Mouse (Mus musculus) v-Abl transformed pro-B cells (cell line): ENCODE measurements at regions not wholly inside any gene's neighbourhood (a gene's known extent, or its start where the extent isn't known, plus 50 kb on each side); places are given as distances from the start of the nearest gene placed in this dataset.
"Not testable (repeated sequence)": the region's sequence is repeated elsewhere in the genome, so short reads cannot be mapped to it uniquely, and the experiment has no call there.

Experiments used
- in situ Hi-C, 2 experiments: fragments of 400-800 bp; cut with MboI; formaldehyde crosslinking; loops; one replicate each; pipeline ENCODE4 v1.15.1; 2025; ENCODE audit not compliant: unreplicated experiment in 2 of 2

DNA sequence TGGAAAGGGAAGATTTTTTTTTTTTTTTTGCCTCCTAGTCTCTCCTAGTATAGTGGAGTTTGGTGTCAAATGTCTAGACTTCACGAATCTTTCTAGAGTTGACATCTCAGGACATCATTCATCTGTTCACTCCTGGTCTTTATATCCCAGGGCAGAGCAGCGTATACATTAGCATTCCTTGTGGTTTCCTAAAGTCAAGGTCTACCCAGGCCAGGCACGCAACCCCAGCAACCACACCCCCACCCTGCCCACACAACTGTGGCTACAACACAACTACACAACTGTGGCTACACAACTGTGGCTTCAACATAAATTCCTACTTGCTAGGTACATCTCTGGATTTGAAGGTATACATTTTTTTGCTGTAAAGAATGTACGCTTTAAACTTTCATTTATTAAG, 122.2 kb downstream of the Ppp1r3a start:
- in situ Hi-C loops = no loop called here

GRCm38 (mm10) chr6:14631719-14632445, 123.2 kb downstream of the Ppp1r3a start:
- in situ Hi-C loops = no loop called here

DNA sequence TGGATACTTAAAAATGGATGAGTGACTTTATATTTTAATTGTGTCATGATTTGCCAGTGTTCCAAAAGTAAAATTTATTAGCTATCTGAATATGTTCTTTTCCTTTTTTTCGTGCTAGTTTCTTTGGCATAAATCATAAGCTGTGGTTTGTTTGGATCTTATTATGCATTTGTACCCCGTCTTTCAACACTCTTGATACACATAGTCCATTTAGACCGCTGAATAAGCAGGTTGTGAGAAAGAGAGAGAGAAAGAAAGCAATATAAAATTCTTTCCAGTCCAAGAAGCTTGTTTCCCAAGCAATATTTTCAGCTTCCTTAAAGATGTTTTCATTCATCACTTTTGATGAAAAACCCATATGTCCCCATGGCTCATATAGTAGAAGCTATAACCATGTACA, 138.4 kb downstream of the Ppp1r3a start:
- in situ Hi-C loops = no loop called here

DNA sequence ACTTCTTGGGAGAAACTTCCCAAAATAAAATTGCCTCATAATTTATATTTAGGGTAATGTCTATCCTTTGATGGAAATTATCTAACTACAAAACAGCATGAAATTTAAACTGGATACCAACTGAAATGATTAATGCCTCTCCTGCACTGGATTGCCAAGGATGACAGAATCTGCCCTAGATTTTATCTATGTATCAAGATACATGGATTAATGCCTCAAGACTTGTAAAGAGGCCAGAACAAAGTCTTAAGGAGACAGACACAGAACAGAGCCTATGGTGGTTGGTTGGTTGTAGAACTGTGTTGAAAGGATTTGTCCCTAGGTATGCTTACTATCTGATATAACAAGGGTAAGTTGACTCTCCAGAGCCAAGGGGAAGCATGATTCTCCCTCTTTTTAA, 147.0 kb downstream of the Ppp1r3a start:
- in situ Hi-C loops = no loop called here

GRCm38 (mm10) chr6:14600543-14601249, 154.4 kb downstream of the Ppp1r3a start:
- in situ Hi-C loops = no loop called here

DNA sequence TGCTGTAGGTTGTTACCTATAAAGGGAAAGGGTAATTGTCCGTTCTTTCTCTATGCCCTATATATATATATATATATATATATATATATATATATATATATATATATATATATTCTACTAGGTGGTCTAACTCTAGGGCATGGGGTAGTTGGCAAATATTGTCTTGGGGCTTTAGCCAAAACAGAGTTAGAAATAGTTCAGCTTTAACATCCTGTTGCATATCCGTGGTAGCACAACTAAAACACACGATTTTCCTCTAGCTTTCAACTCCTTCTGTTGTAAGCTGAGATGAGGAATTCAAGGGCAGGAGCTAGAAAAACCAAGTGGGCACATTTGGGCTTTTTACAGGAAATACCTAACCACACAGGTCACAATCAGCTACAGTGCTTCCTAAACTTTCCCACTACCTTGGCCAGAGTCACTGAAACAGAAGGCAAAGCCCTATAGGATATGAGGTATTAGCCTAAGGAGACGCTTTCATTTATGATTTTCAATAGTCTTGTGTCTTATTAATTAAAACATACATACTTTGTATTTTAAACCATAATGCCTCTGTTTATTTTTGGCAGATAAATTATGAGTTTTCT, 158.1 kb downstream of the Ppp1r3a start:
- in situ Hi-C loops = loop anchor here in 1 of 2 experiments (25.0 kb wide), 1 partner anchor 1615 kb away; no protein-coding TSS in a partner anchor

DNA sequence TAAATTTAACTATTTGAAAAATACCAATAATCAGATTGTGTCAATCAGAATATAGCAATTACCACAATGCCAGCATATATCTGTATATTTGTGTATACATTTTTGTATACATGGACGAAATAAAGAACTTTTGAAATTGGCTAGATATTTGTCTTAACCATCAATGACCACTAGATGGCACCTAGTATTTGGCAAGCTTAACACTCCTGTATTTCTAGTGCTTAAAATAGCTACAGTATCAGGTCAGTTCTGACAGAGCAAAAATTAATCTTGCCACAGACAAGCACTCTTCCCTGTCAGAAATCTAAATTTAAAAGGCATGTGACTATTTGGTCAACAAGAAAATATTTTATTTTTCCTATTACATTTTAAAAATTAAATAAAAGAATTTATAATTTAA, 169.2 kb downstream of the Ppp1r3a start:
- in situ Hi-C loops = loop anchor here in 1 of 2 experiments (25.0 kb wide), 1 partner anchor 1626 kb away; no protein-coding TSS in a partner anchor

GRCm38 (mm10) chr6:14583829-14584228, 171.2 kb downstream of the Ppp1r3a start:
- in situ Hi-C loops = loop anchor here in 1 of 2 experiments (25.0 kb wide), 1 partner anchor 1628 kb away; no protein-coding TSS in a partner anchor

GRCm38 (mm10) chr6:14574607-14575006, 180.5 kb downstream of the Ppp1r3a start:
- in situ Hi-C loops = loop anchor here in 1 of 2 experiments (25.0 kb wide), 1 partner anchor 1638 kb away; no protein-coding TSS in a partner anchor

DNA sequence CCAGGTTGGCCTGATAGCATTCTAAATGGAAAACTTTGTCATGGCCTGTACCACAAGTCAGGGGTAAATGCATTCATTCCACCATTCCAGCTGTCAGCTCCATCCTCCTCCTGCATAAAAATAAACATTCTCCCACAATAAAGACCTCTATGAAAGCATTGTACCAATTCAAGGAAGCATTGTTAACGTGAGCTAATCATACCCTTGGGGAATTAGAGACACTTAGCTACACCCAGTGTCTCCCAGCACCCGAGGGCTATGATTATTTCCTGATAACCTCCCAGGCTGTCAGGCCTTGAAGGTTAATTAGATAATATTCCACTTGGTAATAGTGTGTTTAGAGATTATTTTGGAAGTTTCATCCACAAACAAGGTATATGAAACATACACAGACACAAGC, 182.1 kb downstream of the Ppp1r3a start:
- in situ Hi-C loops = no loop called here

GRCm38 (mm10) chr6:14540333-14540732, 214.7 kb downstream of the Ppp1r3a start:
- in situ Hi-C loops = no loop called here

GRCm38 (mm10) chr6:14529096-14529495, 226.0 kb downstream of the Ppp1r3a start:
- in situ Hi-C loops = no loop called here

- in situ Hi-C loops = no loop called here
Measured at GRCm38 (mm10) chr6:14528564-14528963, 226.5 kb downstream of the Ppp1r3a start.

GRCm38 (mm10) chr6:14522742-14523141, 232.3 kb downstream of the Ppp1r3a start:
- in situ Hi-C loops = loop anchor here in 1 of 2 experiments (25.0 kb wide), 2 partner anchors 760 to 960 kb away; no protein-coding TSS in a partner anchor

DNA sequence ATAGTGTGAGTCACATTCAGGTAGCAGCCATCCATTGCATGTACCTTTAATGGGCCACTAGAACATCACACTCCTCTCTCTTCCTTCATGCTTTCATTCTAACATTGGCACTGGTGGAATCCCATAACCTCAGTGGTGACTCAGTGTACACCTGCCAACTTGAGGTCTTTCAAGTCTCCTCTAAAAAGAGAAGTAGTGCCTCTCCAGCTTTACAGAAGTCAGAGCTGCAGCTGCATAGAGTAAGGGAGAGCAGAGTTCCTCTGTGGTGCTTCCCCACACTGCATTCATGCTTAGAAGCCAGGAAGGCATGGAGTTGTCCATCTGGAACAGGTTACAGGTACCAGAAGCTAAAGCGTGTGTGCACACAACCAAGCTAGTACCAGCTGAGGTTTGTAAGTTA, 233.8 kb downstream of the Ppp1r3a start:
- in situ Hi-C loops = loop anchor here in 1 of 2 experiments (25.0 kb wide), 2 partner anchors 759 to 959 kb away; no protein-coding TSS in a partner anchor

- in situ Hi-C loops = loop anchor here (10.0 to 25.0 kb wide), 6 partner anchors 739 to 1259 kb away; no protein-coding TSS in a partner anchor
Measured at GRCm38 (mm10) chr6:14504171-14504570, 250.9 kb downstream of the Ppp1r3a start.

DNA sequence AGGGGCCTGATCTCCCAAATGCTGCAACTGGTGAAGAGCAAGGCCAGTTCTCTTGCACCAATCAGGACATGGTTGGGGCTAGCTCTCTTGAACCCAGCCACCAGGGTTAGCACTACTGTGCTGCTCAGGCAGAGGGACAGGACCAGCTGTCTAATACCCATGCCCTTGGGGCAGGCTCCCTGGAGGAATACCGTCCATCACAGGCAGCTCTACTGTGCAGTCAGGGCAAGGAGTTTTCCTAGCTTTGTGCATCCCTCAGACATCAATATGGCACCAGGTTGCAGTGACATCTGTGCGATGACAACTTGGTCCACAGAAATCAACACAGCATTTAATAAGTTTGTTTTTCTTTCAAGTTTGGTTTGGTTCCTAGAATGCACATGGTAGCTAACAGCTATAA, 254.4 kb downstream of the Ppp1r3a start:
- in situ Hi-C loops = loop anchor here (10.0 to 25.0 kb wide), 6 partner anchors 736 to 1256 kb away; no protein-coding TSS in a partner anchor

- in situ Hi-C loops = loop anchor here (10.0 to 25.0 kb wide), 6 partner anchors 735 to 1255 kb away; no protein-coding TSS in a partner anchor
Measured at GRCm38 (mm10) chr6:14499882-14500281, 255.2 kb downstream of the Ppp1r3a start.

DNA sequence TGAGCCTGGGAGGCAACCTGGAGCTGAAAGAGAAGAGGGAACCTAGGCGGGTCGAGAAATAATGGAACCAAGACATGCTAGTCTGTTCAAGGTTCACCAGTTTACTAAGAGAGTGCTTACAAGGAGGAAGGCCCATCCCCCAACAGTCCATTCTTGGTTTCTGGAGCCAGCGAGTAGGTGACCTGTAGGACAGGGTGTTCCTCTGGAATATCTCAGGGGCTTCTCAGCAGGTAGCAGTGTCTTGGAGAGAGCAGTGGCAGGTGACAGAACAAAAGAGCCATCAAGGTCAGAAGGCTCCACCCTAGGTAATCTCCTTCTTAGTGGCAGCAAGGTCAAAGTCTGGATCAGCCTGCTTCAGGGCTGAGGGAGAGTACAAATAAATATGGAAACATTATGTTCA, 268.4 kb downstream of the Ppp1r3a start:
- in situ Hi-C loops = not testable (repeated sequence)

- in situ Hi-C loops = no loop called here
Measured at GRCm38 (mm10) chr6:14456394-14456793, 298.7 kb downstream of the Ppp1r3a start.

GRCm38 (mm10) chr6:14453321-14453720, 301.8 kb downstream of the Ppp1r3a start:
- in situ Hi-C loops = not testable (repeated sequence)
